Mouse (Mus musculus) left cerebral cortex, postnatal 14 days (tissue): Measurements from ENCODE around the gene Gm17087. TPM values are rescaled to one million over a fixed set of nuclear protein-coding genes. Genes with fewer than 3 reads are reported as not detected.

Source experiments
- total RNA-seq, 2 experiments: library from RNA; stranded (reverse); gene quantifications; 2 replicates each; pipeline ENCODE4 v1.2.3; 2021

Gm17087 gene
- total RNA-seq, 2 experiments from 2014 or later, result not detected

Other genes with a start within 250 kb of the Gm17087 start
- 10 to 100 TPM in 1 of 2 experiments, 1 to 10 TPM in 1; 7.2 to 12.3 TPM for gene Prr18, start 229.5 kb downstream of the Gm17087 start, total RNA-seq
- gene T2, start 211.0 kb downstream of the Gm17087 start, total RNA-seq, result under 1 TPM in 1 of 2 experiments, not detected in 1; 0.33 TPM
- not detected for gene T, start 132.5 kb downstream of the Gm17087 start, total RNA-seq
- gene Pde10a, start 41.6 kb downstream of the Gm17087 start, total RNA-seq, result 10 to 100 TPM; 54.4 to 81.4 TPM